Mouse (Mus musculus) forebrain, embryonic 14.5 days (tissue): Measurements from ENCODE around the gene Lipa. TPM values are rescaled to one million over a fixed set of nuclear protein-coding genes. Genes with fewer than 3 reads are reported as not detected.

Experiments used
- ATAC-seq: fragments of 200-750 bp; cut with Nextera tagmentation; 2 replicates; pipeline ENCODE4 v1.8.0; 2017; ENCODE audit warnings: mild to moderate bottlenecking, moderate library complexity
- DNase-seq: peaks from one replicate; pipeline ENCODE4 v3.0.0-alpha.2; 2015; ENCODE audit warnings: low spot score
- H3K27ac ChIP-seq: fragments of 300-500 bp; sonication (generic); 2 replicates; pipeline ENCODE4 v1.5.1; 2014; ENCODE audit warnings: low read depth, mild to moderate bottlenecking, control low read depth, low read length, moderate library complexity
- H3K27me3 ChIP-seq: fragments of 300-500 bp; sonication (generic); replicated peaks from 2 replicates; pipeline ENCODE4 v1.6.1; 2014; ENCODE audit warnings: low read length, control low read depth, mixed read lengths; ENCODE audit not compliant: control insufficient read depth, insufficient read depth
- H3K36me3 ChIP-seq: fragments of 300-500 bp; sonication (generic); 2 replicates; pipeline ENCODE4 v1.6.1; 2014; ENCODE audit warnings: low read length, control low read depth; ENCODE audit not compliant: control insufficient read depth, insufficient read depth
- H3K4me1 ChIP-seq: fragments of 300-500 bp; sonication (generic); 2 replicates; pipeline ENCODE4 v1.6.1; 2014; ENCODE audit warnings: antibody characterized with exemption, low read length, control low read depth; ENCODE audit not compliant: control insufficient read depth, insufficient read depth
- H3K4me2 ChIP-seq: fragments of 300-500 bp; sonication (generic); 2 replicates; pipeline ENCODE4 v1.6.1; 2014; ENCODE audit warnings: mild to moderate bottlenecking, control low read depth, low read length
- H3K4me3 ChIP-seq: fragments of 300-500 bp; sonication (generic); 2 replicates; pipeline ENCODE4 v1.5.1; 2014; ENCODE audit warnings: low read depth, low read length, control low read depth
- H3K9ac ChIP-seq: fragments of 300-500 bp; sonication (generic); 2 replicates; pipeline ENCODE4 v1.6.1; 2014; ENCODE audit warnings: mild to moderate bottlenecking, low read length, control low read depth, moderate library complexity
- H3K9me3 ChIP-seq: fragments of 300-500 bp; sonication (generic); replicated peaks from 2 replicates; pipeline ENCODE4 v1.6.1; 2016; ENCODE audit warnings: low read length, control low read depth, mixed read lengths; ENCODE audit not compliant: control insufficient read depth
- WGBS: fragments of 180-500 bp; shearing (Covaris S2); extraction: QIAGEN DNeasy Blood & Tissue Kit; methylation state at CpG from one replicate; pipeline ENCODE4 v1.1.7; 2014; 5-methylcytosine and 5-hydroxymethylcytosine counted together
- polyA plus RNA-seq: library from polyadenylated mRNA; unstranded; fragments of >200 nt; fragmentation: Nextera tagmentation; extraction: Ambion mirVana; gene quantifications from 2 replicates; pipeline ENCODE4 v1.2.1, GENCODE M21; 2014

Gene Lipa
- polyA plus RNA-seq, 1 experiment from 2014 or later = 18.5 TPM

DNA sequence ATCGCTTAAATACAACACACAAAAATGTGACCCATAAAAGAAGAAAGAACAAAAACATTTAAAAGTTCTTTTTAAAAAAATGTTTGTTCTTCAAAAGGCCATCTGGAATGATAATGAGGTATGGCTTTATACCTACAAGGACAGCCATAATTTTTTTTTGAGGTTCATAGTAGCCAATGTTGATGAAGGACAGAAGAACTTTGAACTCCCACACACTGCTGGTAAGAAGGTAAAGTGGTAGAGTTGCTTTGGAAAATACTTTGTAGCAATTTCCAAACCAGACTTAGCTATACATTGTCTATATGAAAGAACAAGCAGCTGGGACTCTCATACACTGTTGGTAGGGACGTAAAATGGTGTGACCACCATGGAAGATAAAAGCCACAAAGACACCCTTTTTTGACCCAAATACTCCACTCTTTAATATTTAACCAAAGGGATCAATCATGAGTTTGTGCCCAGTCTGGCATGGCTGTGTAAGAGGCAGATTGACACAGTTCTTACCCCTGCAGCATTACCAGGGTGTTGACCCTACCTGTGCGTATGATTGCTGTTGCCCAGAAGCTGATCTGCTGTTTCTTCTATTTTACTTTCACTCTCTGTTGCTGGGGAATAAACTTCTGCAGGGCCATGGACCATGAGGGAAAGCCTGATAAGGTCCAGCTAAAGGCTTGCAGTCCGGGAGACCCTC, 4.9 kb upstream of the Lipa start:
- no peak overlapping the region for H3K9ac ChIP-seq
- no peaks in the 10 kb centered on the region for H3K36me3 ChIP-seq
- H3K4me3 ChIP-seq = no peak overlapping the region
- DNase-seq (no peak), ATAC-seq (no peak)
- no peak overlapping the region for H3K4me2 ChIP-seq
- WGBS = 95% methylated on average over 4 of the region's 4 CpGs
- no peaks in the 10 kb centered on the region for H3K4me1 ChIP-seq
- H3K27me3 ChIP-seq = no peaks in the 10 kb centered on the region
- no peak overlapping the region for H3K27ac ChIP-seq
- H3K9me3 ChIP-seq = no peaks in the 10 kb centered on the region

DNA sequence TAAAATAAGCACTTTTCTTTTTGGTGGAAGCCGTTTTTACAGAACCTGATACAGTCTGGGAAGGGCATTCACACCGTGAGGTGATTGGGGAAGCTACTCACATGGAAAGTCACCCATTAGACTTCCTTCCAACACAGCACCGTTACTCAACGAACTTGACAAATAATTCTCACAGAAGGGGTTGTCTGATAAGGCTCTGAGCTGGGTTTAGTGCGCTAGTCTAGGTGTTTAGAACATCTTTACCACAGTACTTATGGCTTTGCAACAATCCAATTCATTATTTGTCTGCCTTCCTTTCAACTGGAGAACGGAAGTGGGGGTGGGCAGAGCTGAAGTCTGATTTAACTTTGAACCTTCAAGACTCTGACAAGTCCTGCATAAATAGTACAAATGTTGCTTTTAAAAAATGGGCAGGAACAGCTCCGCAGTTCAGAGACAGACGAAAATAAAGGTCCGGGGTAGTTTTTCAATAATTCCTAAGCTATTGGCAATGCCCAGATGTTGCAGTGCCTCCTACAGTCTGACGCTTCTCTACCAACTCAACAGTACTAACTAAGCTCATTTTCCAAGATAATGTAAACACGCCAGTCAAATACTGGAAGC, 852 bp downstream of the Lipa start:
- WGBS = 40% methylated on average over 11 of the region's 11 CpGs
- DNase-seq = peak; percentile 32
- H3K4me3 ChIP-seq = peak overlapping the region; percentile 58
- no peaks in the 10 kb centered on the region for H3K27me3 ChIP-seq
- peak overlapping the region; percentile 90 for H3K4me2 ChIP-seq
- no peaks in the 10 kb centered on the region for H3K9me3 ChIP-seq
- peak overlapping the region; percentile 77 for H3K9ac ChIP-seq
- H3K4me1 ChIP-seq = peaks cover 3% of the 10 kb centered on the region; the same call in 1 of the 2 replicates
- H3K36me3 ChIP-seq = no peaks in the 10 kb centered on the region
- no peak overlapping the region for H3K27ac ChIP-seq
- no peak; the same call in 1 of the 2 replicates for ATAC-seq

DNA sequence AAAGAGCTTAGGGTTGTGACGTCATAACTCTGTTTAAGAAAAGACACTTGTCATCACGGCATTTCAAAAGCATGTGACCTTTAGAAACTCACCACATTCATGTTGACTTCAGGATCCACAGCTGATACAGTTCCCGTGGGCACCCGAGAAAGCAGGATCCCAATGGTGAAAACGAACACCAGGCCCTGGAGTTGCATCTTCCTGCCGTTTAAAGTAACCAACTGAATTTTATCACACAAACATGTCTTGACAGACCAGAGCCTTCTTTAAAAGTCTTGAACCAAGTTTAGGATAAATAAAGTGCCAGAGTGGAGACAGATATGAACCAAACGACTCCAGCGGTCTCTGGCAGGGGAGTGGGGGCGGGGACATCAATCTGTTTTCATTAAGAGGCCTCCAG, 2.6 kb downstream of the Lipa start:
- DNase-seq (no peak), ATAC-seq (no peak)
- no peak overlapping the region for H3K9ac ChIP-seq
- H3K4me3 ChIP-seq = no peak overlapping the region
- no peaks in the 10 kb centered on the region for H3K9me3 ChIP-seq
- peaks cover 3% of the 10 kb centered on the region; the same call in 1 of the 2 replicates for H3K4me1 ChIP-seq
- H3K36me3 ChIP-seq = no peaks in the 10 kb centered on the region
- no peak overlapping the region for H3K4me2 ChIP-seq
- WGBS = 82% methylated on average over 9 of the region's 9 CpGs
- H3K27ac ChIP-seq = no peak overlapping the region
- no peaks in the 10 kb centered on the region for H3K27me3 ChIP-seq

DNA sequence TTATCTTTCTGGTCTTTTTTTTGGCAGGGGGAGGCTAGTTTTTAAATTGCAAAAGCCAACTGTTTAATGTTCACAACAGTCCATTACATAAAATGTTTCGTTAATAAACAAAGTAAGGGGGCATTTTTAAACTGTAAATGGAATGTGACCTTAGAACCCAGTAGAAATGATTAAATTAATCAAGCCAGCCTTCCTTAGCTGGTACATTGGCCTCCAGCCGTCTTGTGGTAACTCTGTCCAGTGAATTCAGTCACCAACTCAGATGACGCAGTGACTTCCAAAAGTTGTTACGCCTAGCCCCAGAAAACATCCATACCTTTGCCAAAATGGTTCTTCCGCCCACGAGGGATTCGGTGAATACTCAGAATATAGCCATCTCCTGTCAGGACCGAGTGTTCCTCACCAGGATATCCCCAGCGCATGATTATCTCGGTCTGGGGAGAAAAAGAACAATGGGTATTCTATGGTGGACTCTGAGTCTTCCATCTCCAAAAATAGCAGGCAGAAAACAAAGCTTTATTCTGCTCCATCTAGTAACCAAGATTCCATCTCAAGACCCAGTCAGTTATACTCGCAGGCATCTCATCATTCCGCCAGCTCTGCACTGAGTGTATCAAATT, 4.1 kb downstream of the Lipa start:
- no peak overlapping the region for H3K4me2 ChIP-seq
- no peaks in the 10 kb centered on the region for H3K9me3 ChIP-seq
- peaks cover 3% of the 10 kb centered on the region; the same call in 1 of the 2 replicates for H3K4me1 ChIP-seq
- DNase-seq (no peak), ATAC-seq (no peak)
- no peak overlapping the region for H3K9ac ChIP-seq
- WGBS = 88% methylated on average over 12 of the region's 12 CpGs
- no peaks in the 10 kb centered on the region for H3K36me3 ChIP-seq
- H3K27me3 ChIP-seq = no peaks in the 10 kb centered on the region
- no peak overlapping the region for H3K4me3 ChIP-seq
- no peak overlapping the region for H3K27ac ChIP-seq

DNA sequence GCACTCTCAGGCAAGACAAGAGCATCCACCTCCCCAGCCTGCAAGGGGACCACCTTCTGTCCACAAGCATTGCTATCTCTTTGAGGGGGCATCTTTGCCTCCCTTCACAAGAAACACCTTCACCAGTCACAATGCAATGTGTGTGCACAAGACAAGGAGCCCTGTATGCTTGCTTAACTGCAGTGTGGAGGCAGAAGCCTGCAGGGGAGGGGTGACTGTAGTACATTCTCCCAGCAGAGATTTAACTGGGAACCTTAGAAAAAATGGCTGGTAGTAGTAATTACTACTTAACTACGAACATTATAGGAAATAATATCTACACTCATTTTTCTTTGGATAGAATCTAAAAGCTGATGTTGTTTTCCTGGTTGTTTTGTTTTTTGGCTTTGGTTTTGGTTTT, 5.3 kb downstream of the Lipa start:
- no peak for ATAC-seq
- no peak overlapping the region for H3K4me3 ChIP-seq

DNA sequence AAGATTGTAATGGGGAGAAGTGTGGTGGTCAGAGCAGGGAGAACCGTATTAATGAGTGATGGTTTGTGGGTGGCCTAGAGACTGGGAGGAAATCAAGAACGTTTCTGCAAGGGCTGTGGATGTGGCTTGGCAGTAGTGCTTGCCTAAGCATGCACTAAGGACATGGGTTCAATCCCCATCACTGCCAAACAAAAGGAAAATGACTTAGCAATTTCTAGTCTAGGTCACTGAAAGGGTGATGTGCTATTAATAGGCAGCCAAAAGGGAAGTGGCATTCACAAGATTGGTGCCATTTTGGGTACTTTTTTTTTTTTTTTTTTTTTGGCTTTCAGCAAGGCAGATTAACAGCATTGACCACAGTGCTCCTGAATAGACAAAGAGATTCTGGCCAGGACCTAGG, 5.9 kb downstream of the Lipa start:
- Histone ChIP-seq H3K9ac (no peak overlapping the region), H3K4me1 (no peaks in the 10 kb centered on the region; the same call in 1 of the 2 replicates), H3K27me3 (no peaks in the 10 kb centered on the region), H3K36me3 (no peaks in the 10 kb centered on the region), H3K4me2 (no peak overlapping the region), H3K27ac (no peak overlapping the region), H3K4me3 (no peak overlapping the region), H3K9me3 (no peaks in the 10 kb centered on the region)
- DNase-seq (no peak), ATAC-seq (no peak)
- WGBS = 67% methylated on average over 2 of the region's 2 CpGs

More for the DNA sequence above, 5.3 kb downstream of the Lipa start:
- DNase-seq = no peak
- 88% methylated on average over 1 of the region's 1 CpGs for WGBS
- no peaks in the 10 kb centered on the region for H3K27me3 ChIP-seq
- no peaks in the 10 kb centered on the region for H3K9me3 ChIP-seq
- no peak overlapping the region for H3K9ac ChIP-seq
- no peaks in the 10 kb centered on the region for H3K36me3 ChIP-seq
- peaks cover 3% of the 10 kb centered on the region; the same call in 1 of the 2 replicates for H3K4me1 ChIP-seq
- H3K4me2 ChIP-seq = no peak overlapping the region
- H3K27ac ChIP-seq = no peak overlapping the region

DNA sequence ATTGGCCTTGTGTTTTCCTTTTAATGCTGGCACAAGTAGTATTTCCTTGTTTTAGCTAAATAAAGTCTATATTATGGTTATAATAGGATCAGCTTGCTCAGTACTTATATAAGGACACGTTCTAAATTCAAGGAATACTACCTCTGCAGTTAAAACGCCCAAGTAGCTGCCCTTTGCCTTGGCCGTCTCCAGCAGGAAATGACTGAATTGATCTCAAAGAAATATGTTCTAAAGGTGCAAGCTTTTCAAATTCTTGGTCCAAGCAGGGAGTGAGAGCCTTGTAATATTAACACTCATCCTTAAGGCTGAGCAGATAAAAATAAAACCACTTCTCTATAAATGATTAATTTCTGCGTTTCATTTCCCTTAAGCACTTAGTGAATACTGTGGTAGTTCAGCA, 7.2 kb downstream of the Lipa start:
- Histone ChIP-seq H3K27me3 (no peaks in the 10 kb centered on the region), H3K9ac (no peak overlapping the region), H3K27ac (no peak overlapping the region), H3K36me3 (no peaks in the 10 kb centered on the region), H3K4me2 (no peak overlapping the region), H3K4me3 (no peak overlapping the region), H3K4me1 (no peaks in the 10 kb centered on the region), H3K9me3 (no peaks in the 10 kb centered on the region)
- no peak for DNase-seq
- WGBS = 90% methylated on average over 4 of the region's 4 CpGs
- no peak for ATAC-seq

DNA sequence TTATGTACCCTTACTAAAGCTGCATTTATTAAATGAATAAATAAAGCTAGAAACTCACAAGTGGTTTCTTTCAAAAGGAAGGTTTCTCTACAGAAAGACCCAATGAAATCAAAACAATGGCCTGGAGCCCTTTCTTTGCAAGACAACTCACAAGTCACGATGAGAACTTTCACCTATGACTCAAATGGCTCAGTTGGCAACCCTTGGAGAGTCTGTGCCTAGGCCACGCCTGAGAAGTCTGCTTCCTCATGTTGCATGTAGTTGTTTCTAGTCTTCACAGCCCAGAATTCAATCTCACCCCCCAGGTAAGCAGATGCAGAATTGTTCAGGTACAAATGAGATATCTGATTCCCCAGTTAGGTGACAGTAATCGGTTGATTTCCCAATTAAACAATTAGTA, 7.6 kb downstream of the Lipa start:
- Histone ChIP-seq H3K27me3 (no peaks in the 10 kb centered on the region), H3K27ac (no peak overlapping the region), H3K4me1 (no peaks in the 10 kb centered on the region), H3K4me2 (no peak overlapping the region), H3K36me3 (no peaks in the 10 kb centered on the region), H3K4me3 (no peak overlapping the region), H3K9me3 (no peaks in the 10 kb centered on the region), H3K9ac (no peak overlapping the region)
- ATAC-seq = no peak
- no peak for DNase-seq
- WGBS = 88% methylated on average over 3 of the region's 3 CpGs

DNA sequence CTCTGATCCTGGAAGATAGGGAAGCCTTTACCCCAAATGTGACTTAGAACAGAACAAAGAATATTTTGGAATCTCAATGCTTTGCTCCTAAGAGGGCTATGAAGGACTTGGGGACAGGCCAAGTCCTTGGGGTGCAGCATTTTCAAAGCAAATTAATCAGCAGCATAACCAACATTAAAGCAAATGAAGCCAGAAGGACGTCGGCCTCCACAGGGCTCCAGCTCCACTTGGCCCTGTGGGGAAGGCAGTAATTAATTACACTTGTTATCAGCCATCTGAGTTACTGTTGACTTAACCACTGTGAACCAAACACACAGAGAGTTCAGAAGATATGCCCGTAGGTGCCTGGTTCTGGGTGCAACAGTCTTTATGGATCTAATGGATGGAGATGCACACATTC, 8.5 kb downstream of the Lipa start:
- ATAC-seq (no peak), DNase-seq (no peak)
- 77% methylated on average over 3 of the region's 3 CpGs for WGBS

More for the DNA sequence above, 8.5 kb downstream of the Lipa start:
- Histone ChIP-seq H3K27me3 (no peaks in the 10 kb centered on the region), H3K4me1 (no peaks in the 10 kb centered on the region), H3K27ac (no peak overlapping the region), H3K9ac (no peak overlapping the region), H3K9me3 (no peaks in the 10 kb centered on the region), H3K4me3 (no peak overlapping the region), H3K36me3 (no peaks in the 10 kb centered on the region), H3K4me2 (no peak overlapping the region)
